Mouse (Mus musculus): Measurements from ENCODE around the gene Nova2. TPM values are rescaled to one million over a fixed set of nuclear protein-coding genes. Genes with fewer than 3 reads are reported as not detected.

The Nova2 gene
- total RNA-seq, 1 experiment from 2014 or later = 0.10 TPM

Other genes starting within 250 kb of the Nova2 start
- gene Psg20, start 239.7 kb upstream of the Nova2 start, total RNA-seq (2017) = not detected in 2 replicates
- gene Psg22, start 207.8 kb upstream of the Nova2 start, total RNA-seq (2017) = not detected in 2 replicates
- gene Psg19, start 127.4 kb upstream of the Nova2 start, total RNA-seq (2017) = not detected in 2 replicates
- gene Psg17, start 104.3 kb upstream of the Nova2 start, total RNA-seq (2017) = not detected in 2 replicates
- 3.1 and 4.6 TPM in 2 replicates for gene Mill2, start 85.9 kb upstream of the Nova2 start, total RNA-seq (2017)
- gene Pglyrp1, start 54.6 kb upstream of the Nova2 start, total RNA-seq (2017) = 14.1 and 39.9 TPM in 2 replicates
- 12.6 and 15.5 TPM in 2 replicates for gene Ccdc61, start 15.5 kb upstream of the Nova2 start, total RNA-seq (2017)
- gene Nanos2, start 61.5 kb downstream of the Nova2 start, total RNA-seq (2017) = not detected in 2 replicates
- 0.10 and 0.69 TPM in 2 replicates for gene Mypop, start 65.4 kb downstream of the Nova2 start, total RNA-seq (2017)
- gene Irf2bp1, start 78.2 kb downstream of the Nova2 start, total RNA-seq (2017) = 13.1 and 16.8 TPM in 2 replicates
- gene Foxa3, start 97.7 kb downstream of the Nova2 start, total RNA-seq (2017) = 2.7 and 3.3 TPM in 2 replicates
- 41.0 and 42.4 TPM in 2 replicates for gene Sympk, start 98.5 kb downstream of the Nova2 start, total RNA-seq (2017)
- gene Rsph6a, start 128.8 kb downstream of the Nova2 start, total RNA-seq (2017) = not detected in 2 replicates
- 13.5 TPM in 2 replicates for gene Dmwd, start 150.3 kb downstream of the Nova2 start, total RNA-seq (2017)
- 3.6 TPM in 1 of 2 replicates, not detected in the other for gene Dmpk, start 158.0 kb downstream of the Nova2 start, total RNA-seq (2017)
- 7.9 and 9.3 TPM in 2 replicates for gene Six5, start 168.7 kb downstream of the Nova2 start, total RNA-seq (2017)
- gene Gm4969, start 192.5 kb downstream of the Nova2 start, total RNA-seq (2017) = 0.50 and 1.1 TPM in 2 replicates
- gene Fbxo46, start 194.0 kb downstream of the Nova2 start, total RNA-seq (2017) = 7.8 and 8.3 TPM in 2 replicates
- 3.5 and 4.8 TPM in 2 replicates for gene Qpctl, start 223.4 kb downstream of the Nova2 start, total RNA-seq (2017)
- gene Snrpd2, start 223.8 kb downstream of the Nova2 start, total RNA-seq (2017) = 55.1 and 97.6 TPM in 2 replicates
- gene Gipr, start 240.2 kb downstream of the Nova2 start, total RNA-seq (2017) = not detected in 2 replicates